Mouse (Mus musculus) cerebellum, adult 9-11 months (tissue): Measurements from ENCODE around the gene Mknk1.

Experiments
- DNase-seq: peaks from one replicate; pipeline ENCODE4 v3.0.0; 2022

Mknk1 gene

GRCm38 (mm10) chr4:115847377-115847776, 8.4 kb downstream of the Mknk1 start:
- no peak for DNase-seq

GRCm38 (mm10) chr4:115848083-115848482, 9.1 kb downstream of the Mknk1 start:
- DNase-seq, result no peak

- no peak for DNase-seq
Measured at GRCm38 (mm10) chr4:115848990-115849677, 10.1 kb downstream of the Mknk1 start.

- no peak for DNase-seq
Measured at GRCm38 (mm10) chr4:115850111-115850510, 11.1 kb downstream of the Mknk1 start.

GRCm38 (mm10) chr4:115850631-115851030, 11.6 kb downstream of the Mknk1 start:
- no peak for DNase-seq

GRCm38 (mm10) chr4:115851569-115851968, 12.6 kb downstream of the Mknk1 start:
- no peak for DNase-seq

GRCm38 (mm10) chr4:115855100-115855499, 16.1 kb downstream of the Mknk1 start:
- no peak for DNase-seq

GRCm38 (mm10) chr4:115855609-115856008, 16.6 kb downstream of the Mknk1 start:
- DNase-seq, result no peak

GRCm38 (mm10) chr4:115856282-115856681, 17.3 kb downstream of the Mknk1 start:
- no peak for DNase-seq

GRCm38 (mm10) chr4:115857293-115857883, 18.4 kb downstream of the Mknk1 start:
- DNase-seq, result no peak

GRCm38 (mm10) chr4:115863352-115863751, 24.4 kb downstream of the Mknk1 start:
- no peak for DNase-seq

GRCm38 (mm10) chr4:115863880-115864279, 24.9 kb downstream of the Mknk1 start:
- no peak for DNase-seq

GRCm38 (mm10) chr4:115869512-115870210, 30.7 kb downstream of the Mknk1 start:
- no peak for DNase-seq

GRCm38 (mm10) chr4:115873231-115873630, 34.2 kb downstream of the Mknk1 start:
- no peak for DNase-seq

- no peak for DNase-seq
Measured at GRCm38 (mm10) chr4:115878216-115878678, 39.2 kb downstream of the Mknk1 start.

- no peak for DNase-seq
Measured at GRCm38 (mm10) chr4:115878828-115879227, 39.8 kb downstream of the Mknk1 start.

GRCm38 (mm10) chr4:115881183-115881582, 42.2 kb downstream of the Mknk1 start:
- DNase-seq, result no peak

- no peak for DNase-seq
Measured at GRCm38 (mm10) chr4:115882195-115882594, 43.2 kb downstream of the Mknk1 start.

- no peak for DNase-seq
Measured at GRCm38 (mm10) chr4:115884022-115884421, 45.0 kb downstream of the Mknk1 start, which contains the start of gene Kncn. Kncn (plus strand) TSS chr4:115884400.

GRCm38 (mm10) chr4:115885846-115886245, 46.8 kb downstream of the Mknk1 start:
- DNase-seq, result no peak

GRCm38 (mm10) chr4:115886875-115887274, 47.9 kb downstream of the Mknk1 start:
- DNase-seq, result no peak

- no peak for DNase-seq
Measured at GRCm38 (mm10) chr4:115890066-115890465, 51.1 kb downstream of the Mknk1 start.

GRCm38 (mm10) chr4:115890553-115890952, 51.6 kb downstream of the Mknk1 start, which contains the start of gene 6430628N08Rik:
6430628N08Rik (plus strand) TSS chr4:115890665.
- no peak for DNase-seq

- DNase-seq, result no peak
Measured at GRCm38 (mm10) chr4:115894281-115894680, 55.3 kb downstream of the Mknk1 start.
